Mouse (Mus musculus) stomach, postnatal 0 days (tissue): ENCODE data around the gene Ppil4. TPM values are rescaled to one million over a fixed set of nuclear protein-coding genes. Genes with fewer than 3 reads are reported as not detected.

Experiments used
- ATAC-seq: fragments of 200-750 bp; cut with Nextera tagmentation; 2 replicates; pipeline ENCODE4 v1.8.0; 2017; ENCODE audit not compliant: low FRiP score, low TSS enrichment
- DNase-seq: peaks from one replicate; pipeline ENCODE4 v3.0.0-alpha.2; 2016; ENCODE audit warnings: low spot score
- H3K27ac ChIP-seq: fragments of 300-500 bp; sonication (generic); replicated peaks from 2 replicates; pipeline ENCODE4 v1.5.1; 2014; ENCODE audit warnings: mild to moderate bottlenecking, control low read depth
- H3K27me3 ChIP-seq: fragments of 300-500 bp; sonication (generic); 2 replicates; pipeline ENCODE4 v1.6.1; 2014; ENCODE audit warnings: low read length; ENCODE audit not compliant: control insufficient read depth, insufficient read depth
- H3K36me3 ChIP-seq: fragments of 300-500 bp; sonication (generic); 2 replicates; pipeline ENCODE4 v1.6.1; 2014; ENCODE audit warnings: low read length, mixed read lengths; ENCODE audit not compliant: control insufficient read depth, insufficient read depth
- H3K4me1 ChIP-seq: fragments of 300-500 bp; sonication (generic); replicated peaks from 2 replicates; pipeline ENCODE4 v1.6.1; 2014; ENCODE audit warnings: antibody characterized with exemption; ENCODE audit not compliant: control insufficient read depth, insufficient read depth
- H3K4me2 ChIP-seq: fragments of 300-500 bp; sonication (generic); replicated peaks from 2 replicates; pipeline ENCODE4 v1.6.1; 2014; ENCODE audit warnings: low read depth, mild to moderate bottlenecking, control low read depth, moderate library complexity
- H3K4me3 ChIP-seq: fragments of 300-500 bp; sonication (generic); 2 replicates; pipeline ENCODE4 v1.5.1; 2014; ENCODE audit warnings: low read depth, low read length, control low read depth
- H3K9ac ChIP-seq: fragments of 300-500 bp; sonication (generic); 2 replicates; pipeline ENCODE4 v1.6.1; 2014; ENCODE audit warnings: mild to moderate bottlenecking, low read length, control low read depth, mixed read lengths
- H3K9me3 ChIP-seq: fragments of 300-500 bp; sonication (generic); 2 replicates; pipeline ENCODE4 v1.6.1; 2016; ENCODE audit warnings: low read length; ENCODE audit not compliant: control insufficient read depth
- CTCF ChIP-seq: IDR thresholded peaks from 2 replicates; pipeline ENCODE4 v1.5.1; 2016; ENCODE audit warnings: antibody characterized with exemption, low read depth, mild to moderate bottlenecking, moderate library complexity
- EP300 ChIP-seq: optimal IDR thresholded peaks from 2 replicates; pipeline ENCODE3; 2016; ENCODE audit warnings: antibody characterized with exemption
- WGBS: fragments of 180-500 bp; shearing (Covaris S2); extraction: QIAGEN DNeasy Blood & Tissue Kit; methylation state at CpG from one replicate; pipeline ENCODE4 v1.1.7; 2014; 5-methylcytosine and 5-hydroxymethylcytosine counted together
- polyA plus RNA-seq: library from polyadenylated mRNA; unstranded; fragments of >200 nt; fragmentation: Nextera tagmentation; extraction: Ambion mirVana; gene quantifications from 2 replicates; pipeline ENCODE4 v1.2.1, GENCODE M21; 2015

Ppil4 gene
- polyA plus RNA-seq, 1 experiment from 2014 or later: 23.3 TPM

GRCm38 (mm10) chr10:7837446-7837845 is 44.8 kb downstream of the Ppil4 start:
- TF ChIP-seq CTCF (no peak), EP300 (no peak)
- Histone ChIP-seq H3K9me3 (no peaks in the 10 kb centered on the region), H3K4me2 (no peak overlapping the region), H3K4me3 (no peak overlapping the region), H3K36me3 (no peaks in the 10 kb centered on the region), H3K9ac (no peak overlapping the region), H3K27me3 (no peaks in the 10 kb centered on the region), H3K4me1 (0 out of 2 replicates have a peak, but pooled peaks cover under 1% of the 10 kb centered on the region), H3K27ac (no peak overlapping the region)
- WGBS: 89% methylated on average over 8 of the region's 8 CpGs
- no peak for DNase-seq
- ATAC-seq: no peak

- 81% methylated on average over 8 of the region's 8 CpGs for WGBS
- H3K27me3 ChIP-seq: no peaks in the 10 kb centered on the region
- no peak for TF ChIP-seq EP300
- TF ChIP-seq CTCF: no peak
- ATAC-seq (no peak), DNase-seq (no peak)
- H3K4me2 ChIP-seq: no peak overlapping the region
- no peak overlapping the region for H3K9ac ChIP-seq
- H3K27ac ChIP-seq: no peak overlapping the region
- no peak overlapping the region for H3K4me3 ChIP-seq
- H3K36me3 ChIP-seq: no peaks in the 10 kb centered on the region
- no peaks in the 10 kb centered on the region for H3K4me1 ChIP-seq
- no peaks in the 10 kb centered on the region for H3K9me3 ChIP-seq
These were observed 45.3 kb downstream of the Ppil4 start for GRCm38 (mm10) chr10:7838036-7838435.

- Histone ChIP-seq H3K4me1 (no peaks in the 10 kb centered on the region), H3K27ac (no peak overlapping the region), H3K4me2 (no peak overlapping the region), H3K27me3 (no peaks in the 10 kb centered on the region), H3K9me3 (no peaks in the 10 kb centered on the region), H3K36me3 (no peaks in the 10 kb centered on the region), H3K4me3 (no peak overlapping the region), H3K9ac (no peak overlapping the region)
- ATAC-seq (no peak), DNase-seq (no peak)
- no peak for TF ChIP-seq CTCF
- no peak for TF ChIP-seq EP300
- WGBS: 72% methylated on average over 5 of the region's 5 CpGs
These were observed 46.3 kb downstream of the Ppil4 start for GRCm38 (mm10) chr10:7838874-7839421.

- no peak overlapping the region for H3K4me3 ChIP-seq
- TF ChIP-seq CTCF (no peak), EP300 (no peak)
- H3K9me3 ChIP-seq: no peaks in the 10 kb centered on the region
- H3K36me3 ChIP-seq: no peaks in the 10 kb centered on the region
- no peak for ATAC-seq
- no peak for DNase-seq
- H3K4me1 ChIP-seq: no peaks in the 10 kb centered on the region
- 74% methylated on average over 22 of the region's 22 CpGs for WGBS
- H3K27ac ChIP-seq: no peak overlapping the region
- H3K4me2 ChIP-seq: no peak overlapping the region
- H3K27me3 ChIP-seq: no peaks in the 10 kb centered on the region
- no peak overlapping the region for H3K9ac ChIP-seq
These were observed 47.1 kb downstream of the Ppil4 start for GRCm38 (mm10) chr10:7839551-7840352.

GRCm38 (mm10) chr10:7840353-7840733 is 47.7 kb downstream of the Ppil4 start:
- Histone ChIP-seq H3K36me3 (no peaks in the 10 kb centered on the region), H3K9ac (no peak overlapping the region), H3K4me1 (no peaks in the 10 kb centered on the region), H3K27me3 (no peaks in the 10 kb centered on the region), H3K4me3 (no peak overlapping the region), H3K4me2 (no peak overlapping the region), H3K27ac (no peak overlapping the region), H3K9me3 (no peaks in the 10 kb centered on the region)
- DNase-seq: no peak
- WGBS: 83% methylated on average over 2 of the region's 2 CpGs
- no peak for TF ChIP-seq CTCF
- TF ChIP-seq EP300: no peak
- no peak for ATAC-seq

GRCm38 (mm10) chr10:7840785-7841184 is 48.1 kb downstream of the Ppil4 start:
- ATAC-seq (no peak), DNase-seq (no peak)
- Histone ChIP-seq H3K27ac (no peak overlapping the region), H3K4me1 (no peaks in the 10 kb centered on the region), H3K9me3 (no peaks in the 10 kb centered on the region), H3K4me2 (no peak overlapping the region), H3K27me3 (no peaks in the 10 kb centered on the region), H3K36me3 (no peaks in the 10 kb centered on the region), H3K9ac (no peak overlapping the region), H3K4me3 (no peak overlapping the region)
- no peak for TF ChIP-seq EP300
- TF ChIP-seq CTCF: no peak
- 64% methylated on average over 3 of the region's 3 CpGs for WGBS
